Mouse (Mus musculus) cerebellum, adult 11 months (tissue): ENCODE measurements around the gene Cbx7.

Experiments
- DNase-seq: peaks from one replicate; pipeline ENCODE4 v3.0.0; 2022

Cbx7 gene

GRCm38 (mm10) chr15:79970940-79971339 is at the start of gene Cbx7:
Cbx7 (minus strand) TSS chr15:79971119.
- no peak for DNase-seq

- no peak for DNase-seq
Observed at GRCm38 (mm10) chr15:80020516-80020915, 49.6 kb upstream of the Cbx7 start.

GRCm38 (mm10) chr15:80019625-80020024 is 48.7 kb upstream of the Cbx7 start:
- no peak for DNase-seq

GRCm38 (mm10) chr15:80019220-80019619 is 48.3 kb upstream of the Cbx7 start:
- no peak for DNase-seq

GRCm38 (mm10) chr15:80016563-80017301 is 45.8 kb upstream of the Cbx7 start:
- DNase-seq: no peak

GRCm38 (mm10) chr15:80015211-80015952 is 44.5 kb upstream of the Cbx7 start:
- DNase-seq: no peak

GRCm38 (mm10) chr15:80014321-80015210 is 43.6 kb upstream of the Cbx7 start, which contains the start of gene Pdgfb:
Pdgfb (minus strand) TSS chr15:80014977.
- peak; percentile 35 for DNase-seq

GRCm38 (mm10) chr15:80014031-80014320 is 43.1 kb upstream of the Cbx7 start:
- no peak for DNase-seq

- no peak for DNase-seq
Observed at GRCm38 (mm10) chr15:80013256-80014030, 42.5 kb upstream of the Cbx7 start.

GRCm38 (mm10) chr15:80012527-80013201 is 41.7 kb upstream of the Cbx7 start:
- peak; percentile 75 for DNase-seq

- DNase-seq: peak; percentile 88
Observed at GRCm38 (mm10) chr15:80011778-80012526, 41.0 kb upstream of the Cbx7 start.

GRCm38 (mm10) chr15:80011194-80011593 is 40.3 kb upstream of the Cbx7 start:
- no peak for DNase-seq

- DNase-seq: no peak
Observed at GRCm38 (mm10) chr15:80010182-80010558, 39.3 kb upstream of the Cbx7 start.

GRCm38 (mm10) chr15:80009421-80010181 is 38.7 kb upstream of the Cbx7 start:
- DNase-seq: no peak

- DNase-seq: no peak
Observed at GRCm38 (mm10) chr15:80008461-80008860, 37.5 kb upstream of the Cbx7 start.

GRCm38 (mm10) chr15:80006156-80006555 is 35.2 kb upstream of the Cbx7 start:
- no peak for DNase-seq

- DNase-seq: no peak
Observed at GRCm38 (mm10) chr15:80005436-80005835, 34.5 kb upstream of the Cbx7 start.

- no peak for DNase-seq
Observed at GRCm38 (mm10) chr15:80004644-80005340, 33.9 kb upstream of the Cbx7 start.

- DNase-seq: no peak
Observed at GRCm38 (mm10) chr15:80003581-80003980, 32.7 kb upstream of the Cbx7 start.

- no peak for DNase-seq
Observed at GRCm38 (mm10) chr15:80001601-80002000, 30.7 kb upstream of the Cbx7 start.
